Mouse (Mus musculus): ENCODE data around the gene Defb48.

Defb48 gene

DNA sequence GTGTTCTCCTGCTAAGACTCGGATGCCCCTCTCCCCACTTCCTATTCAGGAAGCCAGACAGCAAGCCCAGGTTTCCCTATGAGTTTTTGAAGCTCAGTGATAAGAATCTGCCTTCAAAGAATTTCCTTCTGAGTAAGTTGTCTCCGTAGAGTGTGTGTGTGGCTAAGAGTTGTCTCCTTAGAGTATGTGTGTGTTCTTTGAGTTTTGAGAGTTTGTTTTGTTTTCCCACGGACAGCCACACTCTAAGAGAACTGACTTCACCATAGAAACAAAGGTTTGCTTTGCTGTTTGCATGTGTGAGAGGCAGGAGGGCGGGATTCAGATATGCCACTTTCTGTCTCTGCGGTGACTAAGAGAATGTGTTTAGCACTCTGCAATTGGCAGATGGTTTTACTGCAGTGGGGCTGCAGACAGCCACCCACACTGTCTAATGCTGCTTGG lies 56.2 kb downstream of the Defb48 start:
- DNase-seq (ENCODE audit: low spot score) = no peak
